Mouse (Mus musculus) liver, embryonic 15.5 days (tissue): ENCODE measurements around the gene Gramd1b. TPM values are rescaled to one million over a fixed set of nuclear protein-coding genes. Genes with fewer than 3 reads are reported as not detected.

Experiments
- ATAC-seq: fragments of 200-750 bp; cut with Nextera tagmentation; 2 replicates; pipeline ENCODE4 v1.8.0; 2017; ENCODE audit warnings: moderate number of reproducible peaks, mild to moderate bottlenecking, moderate library complexity; ENCODE audit not compliant: insufficient read depth
- H3K27ac ChIP-seq: fragments of 300-500 bp; sonication (generic); replicated peaks from 2 replicates; pipeline ENCODE4 v1.5.1; 2015; ENCODE audit warnings: mild to moderate bottlenecking, inconsistent platforms
- H3K27me3 ChIP-seq: fragments of 300-500 bp; sonication (generic); 2 replicates; pipeline ENCODE4 v1.6.1; 2015; ENCODE audit warnings: mild to moderate bottlenecking, inconsistent platforms
- H3K36me3 ChIP-seq: fragments of 300-500 bp; sonication (generic); replicated peaks from 2 replicates; pipeline ENCODE4 v1.6.1; 2015; ENCODE audit warnings: moderate library complexity, mild to moderate bottlenecking, inconsistent platforms
- H3K4me1 ChIP-seq: fragments of 300-500 bp; sonication (generic); replicated peaks from 2 replicates; pipeline ENCODE4 v1.6.1; 2015; ENCODE audit warnings: inconsistent platforms
- H3K4me2 ChIP-seq: fragments of 300-500 bp; sonication (generic); 2 replicates; pipeline ENCODE4 v1.6.1; 2015; ENCODE audit warnings: moderate library complexity, mild to moderate bottlenecking, inconsistent platforms
- H3K4me3 ChIP-seq: fragments of 300-500 bp; sonication (generic); replicated peaks from 2 replicates; pipeline ENCODE4 v1.5.1; 2015; ENCODE audit warnings: mild to moderate bottlenecking, inconsistent platforms
- H3K9ac ChIP-seq: fragments of 300-500 bp; sonication (generic); 2 replicates; pipeline ENCODE4 v1.6.1; 2015; ENCODE audit warnings: moderate library complexity, mild to moderate bottlenecking, inconsistent platforms
- H3K9me3 ChIP-seq: fragments of 300-500 bp; sonication (generic); replicated peaks from 2 replicates; pipeline ENCODE4 v1.6.1; 2016; ENCODE audit warnings: inconsistent platforms
- WGBS: fragments of 180-500 bp; shearing (Covaris S2); methylation state at CpG from one replicate; pipeline ENCODE4 v1.1.7; 2015; ENCODE audit warnings: mixed read lengths; ENCODE audit not compliant: insufficient replicate concordance; 5-methylcytosine and 5-hydroxymethylcytosine counted together
- polyA plus RNA-seq: library from polyadenylated mRNA; unstranded; fragments of >200 nt; fragmentation: Nextera tagmentation; extraction: Ambion mirVana; gene quantifications from 2 replicates; pipeline ENCODE4 v1.2.1, GENCODE M21; 2015

The Gramd1b gene
- polyA plus RNA-seq, 1 experiment from 2014 or later: 1.2 TPM

DNA sequence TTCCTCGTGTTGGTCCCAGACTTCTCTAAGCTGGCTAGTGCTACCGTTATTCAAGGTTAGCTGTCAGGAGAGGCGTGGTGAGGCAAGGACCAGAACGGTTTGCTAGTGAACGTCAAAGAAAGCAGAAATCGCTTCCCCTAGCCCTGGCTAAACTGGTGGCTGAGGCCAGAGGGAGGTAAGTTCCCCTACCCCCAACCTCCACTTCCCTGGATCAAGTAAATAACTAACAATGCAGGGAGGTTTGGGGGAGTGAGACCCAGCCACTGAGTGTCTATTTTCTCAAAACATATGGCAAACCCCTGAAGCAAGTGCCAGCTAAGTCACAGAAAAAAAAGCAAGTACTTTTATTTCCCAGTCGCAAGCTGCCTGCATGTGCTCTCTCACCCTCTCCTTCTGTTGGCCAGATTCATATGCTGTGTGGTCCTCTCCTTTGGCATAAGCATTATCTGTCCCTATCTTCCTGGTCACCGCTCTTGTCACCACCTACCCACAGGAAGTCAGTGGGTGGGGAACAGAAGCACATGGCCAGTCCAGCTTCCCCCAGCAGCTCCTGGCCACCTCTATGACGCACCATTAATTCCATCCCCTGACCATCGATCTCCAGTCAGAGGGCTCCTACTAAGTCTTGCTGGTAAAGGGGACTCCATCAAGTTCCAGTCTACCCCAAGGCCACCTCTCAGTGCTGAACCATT is 186.2 kb downstream of the Gramd1b start:
- no peak for ATAC-seq
- Histone ChIP-seq H3K27me3 (no peaks in the 10 kb centered on the region), H3K9ac (no peak overlapping the region), H3K9me3 (no peaks in the 10 kb centered on the region), H3K4me3 (no peak overlapping the region), H3K27ac (no peak overlapping the region), H3K36me3 (no peaks in the 10 kb centered on the region), H3K4me1 (no peaks in the 10 kb centered on the region), H3K4me2 (no peak overlapping the region)
- WGBS: 23% methylated on average over 10 of the region's 10 CpGs

DNA sequence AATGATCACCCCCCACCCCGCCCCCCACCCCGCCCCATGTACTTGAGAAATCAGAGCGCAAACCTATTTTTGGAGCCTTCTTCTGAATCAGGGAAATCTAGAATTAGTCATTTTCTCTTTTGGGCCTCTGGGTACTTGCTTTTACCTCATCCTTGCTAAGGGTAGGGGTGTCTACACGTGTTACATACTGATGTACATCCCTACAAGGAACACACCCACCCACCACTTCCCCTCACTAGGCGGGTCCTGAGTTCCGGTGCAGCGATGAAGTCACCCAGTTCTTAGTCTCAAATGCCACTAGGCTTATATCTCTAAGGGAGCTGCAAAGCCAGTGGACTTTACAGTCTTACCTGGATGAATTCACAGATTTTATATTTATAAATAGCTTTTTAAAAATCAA is 187.4 kb downstream of the Gramd1b start:
- H3K27ac ChIP-seq: no peak overlapping the region
- no peaks in the 10 kb centered on the region for H3K9me3 ChIP-seq
- WGBS: 58% methylated on average over 7 of the region's 7 CpGs
- no peaks in the 10 kb centered on the region for H3K36me3 ChIP-seq
- H3K4me3 ChIP-seq: no peak overlapping the region
- no peak overlapping the region for H3K9ac ChIP-seq
- no peak overlapping the region for H3K4me2 ChIP-seq
- H3K4me1 ChIP-seq: no peaks in the 10 kb centered on the region
- no peaks in the 10 kb centered on the region for H3K27me3 ChIP-seq
- ATAC-seq: no peak

DNA sequence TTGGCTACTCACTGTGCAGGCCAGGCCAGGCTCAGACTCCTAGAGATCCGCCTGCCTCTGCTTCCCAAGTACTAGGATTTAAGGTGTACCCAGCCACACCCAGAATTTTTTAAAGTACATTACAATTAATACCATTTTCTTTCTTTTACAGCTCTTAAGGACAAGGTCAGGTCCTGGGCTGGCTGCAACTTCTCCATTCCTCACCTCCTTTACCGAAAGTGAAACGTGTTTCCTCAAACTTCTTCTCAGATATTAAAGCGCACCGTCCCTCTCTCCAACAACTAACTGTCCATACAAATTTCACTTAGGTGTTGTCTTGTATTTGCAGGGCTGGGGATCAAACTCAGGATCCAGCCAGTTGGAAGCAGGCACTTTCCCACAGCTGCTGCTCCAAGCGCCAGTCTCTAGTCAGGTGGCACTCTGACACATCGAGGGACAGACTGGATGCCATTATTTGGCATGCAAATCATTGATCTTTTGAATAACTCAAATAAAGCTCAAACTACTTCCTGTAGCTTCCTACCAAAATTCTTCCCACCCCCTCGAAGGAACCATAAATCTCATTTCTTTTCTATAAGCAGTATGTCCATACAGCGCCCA is 188.0 kb downstream of the Gramd1b start:
- no peaks in the 10 kb centered on the region for H3K27me3 ChIP-seq
- H3K4me1 ChIP-seq: no peaks in the 10 kb centered on the region
- ATAC-seq: no peak
- no peaks in the 10 kb centered on the region for H3K36me3 ChIP-seq
- H3K9me3 ChIP-seq: no peaks in the 10 kb centered on the region
- H3K9ac ChIP-seq: no peak overlapping the region
- H3K4me3 ChIP-seq: no peak overlapping the region
- no peak overlapping the region for H3K27ac ChIP-seq
- no peak overlapping the region for H3K4me2 ChIP-seq
- 66% methylated on average over 9 of the region's 9 CpGs for WGBS

DNA sequence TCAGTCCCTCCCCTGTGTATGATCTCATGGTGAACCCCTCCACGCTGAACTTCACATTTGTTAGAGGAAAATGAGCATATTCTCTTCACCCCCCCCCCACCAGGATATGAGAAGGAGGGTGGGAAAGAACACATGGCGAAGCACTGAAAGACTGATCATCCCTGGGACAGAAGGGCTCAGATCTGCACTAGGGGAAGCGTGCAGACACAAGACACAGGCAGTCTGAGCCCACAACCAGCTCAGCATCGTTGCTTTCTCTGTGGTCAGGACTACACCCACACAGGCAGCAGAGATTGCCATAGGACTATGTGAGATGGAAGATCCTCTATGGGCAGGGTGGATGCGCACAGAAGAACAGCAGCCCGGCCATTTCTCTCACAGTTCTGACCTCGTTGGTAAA is 189.1 kb downstream of the Gramd1b start:
- H3K4me2 ChIP-seq: no peak overlapping the region
- H3K36me3 ChIP-seq: no peaks in the 10 kb centered on the region
- no peaks in the 10 kb centered on the region for H3K9me3 ChIP-seq
- H3K9ac ChIP-seq: no peak overlapping the region
- no peak overlapping the region for H3K4me3 ChIP-seq
- H3K27ac ChIP-seq: no peak overlapping the region
- no peaks in the 10 kb centered on the region for H3K4me1 ChIP-seq
- ATAC-seq: no peak
- no peaks in the 10 kb centered on the region for H3K27me3 ChIP-seq
- 55% methylated on average over 7 of the region's 7 CpGs for WGBS

DNA sequence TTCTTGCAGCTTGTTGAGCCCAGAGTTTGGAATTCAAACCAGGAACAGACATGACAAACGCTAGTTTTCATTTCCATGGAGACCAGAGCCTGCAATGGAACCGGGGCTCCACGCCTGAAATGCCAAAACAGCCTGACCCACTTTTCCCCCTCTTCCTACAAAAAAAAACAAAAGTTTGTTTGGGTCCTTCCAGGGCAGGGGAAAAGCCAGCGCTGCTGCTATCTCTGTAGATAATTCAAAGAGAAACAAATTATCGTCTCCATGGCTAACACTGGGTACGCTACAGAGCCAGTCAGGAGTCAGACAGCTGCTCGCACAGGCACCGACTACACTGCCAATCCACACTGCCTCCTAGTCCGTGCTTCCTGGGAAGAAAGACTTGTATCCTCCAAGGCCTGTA is 191.6 kb downstream of the Gramd1b start:
- WGBS: 57% methylated on average over 9 of the region's 9 CpGs
- no peaks in the 10 kb centered on the region for H3K36me3 ChIP-seq
- no peaks in the 10 kb centered on the region for H3K9me3 ChIP-seq
- H3K4me3 ChIP-seq: no peak overlapping the region
- no peak overlapping the region for H3K9ac ChIP-seq
- H3K4me1 ChIP-seq: no peaks in the 10 kb centered on the region
- no peak overlapping the region for H3K27ac ChIP-seq
- ATAC-seq: no peak
- H3K27me3 ChIP-seq: no peaks in the 10 kb centered on the region
- H3K4me2 ChIP-seq: no peak overlapping the region

DNA sequence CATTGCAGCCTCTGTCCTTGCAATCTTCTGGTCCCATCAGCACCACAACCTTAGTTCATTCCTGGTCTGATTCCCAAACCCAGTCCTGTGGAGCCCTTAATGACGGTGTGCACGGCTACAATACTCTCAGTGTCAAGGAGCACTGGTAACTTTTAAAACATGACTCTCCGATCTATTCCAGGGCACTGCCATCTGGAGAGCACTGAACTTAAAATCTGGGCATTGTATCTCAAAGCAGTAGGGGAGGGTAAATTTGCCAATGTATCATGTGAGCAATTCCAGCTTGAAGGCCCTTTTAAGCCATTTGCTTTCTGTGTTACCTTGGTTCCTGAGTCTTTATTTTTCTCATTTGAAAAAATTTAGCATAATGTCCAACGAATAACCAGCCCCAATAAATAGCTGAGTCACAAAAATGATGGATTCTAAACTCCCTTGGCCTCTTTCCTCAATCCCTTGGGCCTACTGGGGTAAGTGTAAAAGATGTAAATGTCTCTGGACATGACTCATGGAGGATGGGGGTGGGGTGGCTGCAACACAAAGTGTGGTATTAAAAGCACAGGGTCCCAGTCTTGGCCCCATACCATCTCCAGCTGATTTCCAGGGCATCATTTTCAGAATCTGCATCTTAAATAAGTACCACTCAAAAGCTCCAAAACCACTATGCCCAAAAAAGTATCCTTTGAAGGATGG is 193.9 kb downstream of the Gramd1b start:
- H3K4me1 ChIP-seq: no peaks in the 10 kb centered on the region
- H3K4me2 ChIP-seq: no peak overlapping the region
- no peaks in the 10 kb centered on the region for H3K36me3 ChIP-seq
- no peak overlapping the region for H3K27ac ChIP-seq
- H3K9ac ChIP-seq: no peak overlapping the region
- no peak for ATAC-seq
- H3K27me3 ChIP-seq: no peaks in the 10 kb centered on the region
- H3K9me3 ChIP-seq: no peaks in the 10 kb centered on the region
- 64% methylated on average over 4 of the region's 4 CpGs for WGBS
- no peak overlapping the region for H3K4me3 ChIP-seq

DNA sequence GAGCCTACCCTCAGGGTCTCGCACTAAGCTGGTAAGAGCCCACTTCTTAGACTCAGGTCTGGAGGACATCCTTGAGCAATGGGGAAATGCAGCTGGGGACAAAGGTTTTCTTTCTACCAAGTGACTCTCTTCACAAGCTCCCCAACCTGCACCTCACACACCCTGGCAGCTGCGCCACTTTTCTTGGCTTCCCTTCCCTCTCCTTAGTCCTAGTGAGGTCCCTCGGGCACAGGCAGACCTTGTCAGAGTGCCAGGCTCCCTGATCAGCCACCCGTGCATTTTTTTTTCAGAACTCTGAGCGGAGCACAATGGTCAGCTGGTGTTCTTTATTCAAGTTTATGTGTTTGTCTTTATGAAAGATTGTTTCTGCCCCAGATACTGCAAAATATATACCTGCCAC is 194.5 kb downstream of the Gramd1b start:
- Histone ChIP-seq H3K4me1 (no peaks in the 10 kb centered on the region), H3K4me2 (no peak overlapping the region), H3K27me3 (no peaks in the 10 kb centered on the region), H3K36me3 (no peaks in the 10 kb centered on the region), H3K27ac (no peak overlapping the region), H3K9me3 (no peaks in the 10 kb centered on the region), H3K9ac (no peak overlapping the region), H3K4me3 (no peak overlapping the region)
- WGBS: 55% methylated on average over 5 of the region's 5 CpGs
- ATAC-seq: no peak

DNA sequence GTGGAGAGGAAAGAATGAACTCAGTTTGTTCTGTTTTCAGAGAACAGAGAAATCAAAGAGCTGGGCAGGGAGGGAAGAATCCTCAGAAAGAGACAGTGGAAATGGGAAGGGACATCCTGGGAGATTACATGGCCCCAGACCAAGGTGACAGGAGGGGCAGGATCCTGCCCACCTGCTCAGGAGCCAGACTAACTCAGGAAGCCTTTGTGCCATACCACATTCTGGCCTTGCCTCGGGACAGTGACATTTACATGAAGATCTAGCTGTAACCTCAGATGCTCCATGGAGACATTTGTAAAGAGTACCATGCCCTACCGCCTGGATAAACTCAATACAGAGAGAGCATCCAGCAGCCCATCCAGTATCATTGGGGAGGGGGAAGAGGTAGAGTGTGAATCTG is 196.6 kb downstream of the Gramd1b start:
- H3K27ac ChIP-seq: no peak overlapping the region
- H3K4me2 ChIP-seq: no peak overlapping the region
- ATAC-seq: no peak
- WGBS: 52% methylated on average over 2 of the region's 2 CpGs
- no peak overlapping the region for H3K4me3 ChIP-seq
- H3K9ac ChIP-seq: no peak overlapping the region
- no peaks in the 10 kb centered on the region for H3K36me3 ChIP-seq
- H3K27me3 ChIP-seq: no peaks in the 10 kb centered on the region
- H3K9me3 ChIP-seq: no peaks in the 10 kb centered on the region
- no peaks in the 10 kb centered on the region for H3K4me1 ChIP-seq

DNA sequence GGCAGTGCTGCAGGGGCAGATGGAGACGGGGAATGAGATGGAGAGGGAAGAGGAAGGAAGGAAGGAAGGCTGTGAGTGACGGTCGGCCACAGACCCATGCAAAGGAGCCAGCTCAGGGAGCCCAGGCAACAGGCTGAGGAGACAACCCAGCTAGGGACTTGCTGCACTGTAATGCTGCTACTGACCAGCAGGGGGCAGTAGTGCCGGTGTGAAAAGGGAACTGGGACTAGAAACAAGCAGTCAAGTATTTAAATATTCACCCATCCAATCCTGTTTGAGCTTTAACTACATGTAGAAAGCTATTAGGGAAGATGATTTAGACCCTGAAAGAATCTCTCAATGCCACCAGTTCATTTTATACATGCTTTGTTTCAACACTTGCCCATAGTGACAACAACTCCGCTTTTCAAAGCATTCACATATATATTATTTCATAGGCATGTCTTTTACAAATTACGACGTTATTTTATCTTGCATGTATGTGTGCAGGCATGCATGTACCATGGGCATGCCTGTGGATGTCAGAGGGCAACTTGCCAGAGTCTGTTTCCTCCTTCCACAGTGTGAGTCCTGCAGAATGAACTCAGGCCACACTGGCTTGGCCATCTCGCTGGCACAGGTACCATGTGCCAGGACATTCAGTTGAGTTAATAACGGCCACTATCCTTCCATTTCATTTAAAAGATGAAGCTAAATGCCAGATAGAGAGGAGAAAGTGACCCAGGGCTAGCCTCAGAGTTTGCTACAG is 197.4 kb downstream of the Gramd1b start:
- H3K4me3 ChIP-seq: no peak overlapping the region
- no peaks in the 10 kb centered on the region for H3K4me1 ChIP-seq
- WGBS: 43% methylated on average over 9 of the region's 9 CpGs
- no peaks in the 10 kb centered on the region for H3K9me3 ChIP-seq
- ATAC-seq: no peak
- H3K36me3 ChIP-seq: no peaks in the 10 kb centered on the region
- H3K4me2 ChIP-seq: no peak overlapping the region
- no peaks in the 10 kb centered on the region for H3K27me3 ChIP-seq
- H3K27ac ChIP-seq: no peak overlapping the region
- no peak overlapping the region for H3K9ac ChIP-seq

DNA sequence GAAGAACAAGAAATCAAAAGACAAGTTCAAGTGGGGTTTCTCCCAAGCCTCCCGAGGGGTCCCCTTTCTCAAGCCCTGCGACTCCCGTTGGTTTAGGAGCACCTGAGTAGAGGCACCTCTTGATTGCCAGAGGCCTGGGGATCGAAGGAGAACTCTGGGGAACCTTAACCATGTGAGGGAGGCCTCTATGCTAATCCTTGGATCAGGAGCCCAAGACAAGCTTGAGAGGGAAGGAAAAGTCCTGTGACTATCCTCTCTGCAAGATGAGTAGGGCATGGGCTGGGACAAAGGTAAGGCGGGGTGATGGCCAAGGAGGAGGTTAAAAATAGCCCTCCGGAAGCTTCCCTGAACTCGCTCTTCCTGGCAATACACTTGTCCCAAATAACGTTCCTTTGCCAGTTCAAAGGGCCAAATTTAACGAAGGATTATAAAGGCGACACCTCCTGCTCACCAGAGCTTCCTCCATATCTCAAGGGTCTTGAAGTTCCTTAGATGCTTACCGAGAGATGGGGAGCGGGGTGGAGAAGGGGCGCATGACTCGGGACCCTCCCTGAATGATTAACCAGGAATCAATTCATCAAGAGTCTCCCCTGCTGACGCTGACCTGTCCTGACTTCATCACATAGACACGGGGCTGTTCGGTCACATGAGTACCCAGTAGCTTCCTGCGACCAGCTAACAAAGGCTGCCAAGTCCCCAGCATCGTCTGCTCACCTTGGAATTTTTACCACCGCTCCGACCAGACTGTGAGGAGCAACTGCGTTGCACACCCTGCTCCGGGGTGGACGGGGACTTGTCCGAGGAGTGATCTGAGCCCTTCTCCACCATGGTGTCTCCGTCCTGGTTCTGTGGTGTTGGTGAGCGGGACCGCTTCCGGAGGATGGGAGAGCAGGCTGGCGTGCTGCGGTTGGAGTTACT is 198.2 kb downstream of the Gramd1b start:
- H3K36me3 ChIP-seq: no peaks in the 10 kb centered on the region
- ATAC-seq: no peak
- 69% methylated on average over 31 of the region's 31 CpGs for WGBS
- H3K4me1 ChIP-seq: no peaks in the 10 kb centered on the region
- H3K4me2 ChIP-seq: no peak overlapping the region
- H3K9me3 ChIP-seq: no peaks in the 10 kb centered on the region
- H3K4me3 ChIP-seq: no peak overlapping the region
- H3K27ac ChIP-seq: no peak overlapping the region
- no peaks in the 10 kb centered on the region for H3K27me3 ChIP-seq
- no peak overlapping the region for H3K9ac ChIP-seq
